Mouse (Mus musculus): Measurements from ENCODE around the gene Tent4b. TPM values are rescaled to one million over a fixed set of nuclear protein-coding genes. Genes with fewer than 3 reads are reported as not detected.

Tent4b gene
- polyA plus RNA-seq, 1 experiment from 2014 or later = 16.0 TPM

DNA sequence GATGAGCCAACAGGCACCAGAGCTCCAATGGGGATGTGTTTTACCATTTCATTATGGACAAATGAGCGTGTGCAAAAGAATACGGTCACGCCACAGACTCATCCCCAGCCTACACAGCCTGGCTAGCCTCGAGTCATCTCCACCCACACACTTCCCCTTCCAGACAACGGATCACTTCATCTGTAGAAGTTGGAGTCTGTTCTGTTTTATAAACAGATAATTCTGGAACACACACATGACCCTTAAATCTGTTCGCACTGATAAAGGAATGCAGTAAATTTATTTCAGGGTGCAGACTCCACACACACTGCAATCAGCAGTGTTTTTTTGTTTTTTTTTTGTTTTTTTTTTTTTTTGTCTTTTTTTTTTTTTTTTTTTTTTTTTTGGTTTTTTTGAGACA is 80.7 kb downstream of the Tent4b start:
- no peak for DNase-seq
- Histone ChIP-seq H3K27me3 (ENCODE audit: control insufficient read depth, insufficient read depth, low read length) (no peaks in the 10 kb centered on the region), H3K4me3 (replicated peaks; ENCODE audit: low read depth, low read length) (no peak overlapping the region), H3K9ac (replicated peaks; ENCODE audit: low read length) (no peak overlapping the region), H3K27ac (replicated peaks; ENCODE audit: low read depth, low read length) (no peak overlapping the region), H3K36me3 (ENCODE audit: control insufficient read depth, insufficient read depth, low read length) (no peaks in the 10 kb centered on the region), H3K9me3 (ENCODE audit: control insufficient read depth, low read length) (no peaks in the 10 kb centered on the region), H3K4me1 (ENCODE audit: control insufficient read depth, insufficient read depth, low read length) (no peaks in the 10 kb centered on the region), H3K4me2 (ENCODE audit: low read length) (no peak overlapping the region)
- 85% methylated on average over 6 of the region's 6 CpGs for WGBS
- ATAC-seq (ENCODE audit: low FRiP score, low TSS enrichment) = no peak

DNA sequence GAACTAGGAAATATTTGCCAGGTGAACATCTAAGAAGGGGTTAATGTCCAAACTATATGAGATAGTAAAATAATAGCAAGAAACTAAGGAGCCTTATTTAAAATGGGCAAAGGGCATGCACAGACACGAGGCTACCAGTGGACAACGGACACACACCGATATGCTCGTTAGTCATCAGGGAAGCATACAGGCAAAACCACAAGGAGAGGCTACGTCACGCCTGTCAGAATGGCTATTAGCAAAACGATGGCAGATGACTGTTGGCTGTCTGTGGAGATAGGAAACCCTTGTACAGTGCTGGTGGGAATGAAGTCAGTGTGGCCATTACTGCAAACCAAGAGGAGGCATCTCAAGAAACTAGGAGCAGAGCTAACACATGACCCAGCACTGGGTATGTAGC is 81.9 kb downstream of the Tent4b start:
- H3K27ac ChIP-seq (replicated peaks; ENCODE audit: low read depth, low read length) = no peak overlapping the region
- no peaks in the 10 kb centered on the region for H3K9me3 ChIP-seq (ENCODE audit: control insufficient read depth, low read length)
- no peak overlapping the region for H3K4me3 ChIP-seq (replicated peaks; ENCODE audit: low read depth, low read length)
- DNase-seq (no peak), ATAC-seq (ENCODE audit: low FRiP score, low TSS enrichment) (no peak)
- H3K36me3 ChIP-seq (ENCODE audit: control insufficient read depth, insufficient read depth, low read length) = no peaks in the 10 kb centered on the region
- 75% methylated on average over 7 of the region's 7 CpGs for WGBS
- no peak overlapping the region for H3K9ac ChIP-seq (replicated peaks; ENCODE audit: low read length)
- no peaks in the 10 kb centered on the region for H3K27me3 ChIP-seq (ENCODE audit: control insufficient read depth, insufficient read depth, low read length)
- no peak overlapping the region for H3K4me2 ChIP-seq (ENCODE audit: low read length)
- no peaks in the 10 kb centered on the region for H3K4me1 ChIP-seq (ENCODE audit: control insufficient read depth, insufficient read depth, low read length)

DNA sequence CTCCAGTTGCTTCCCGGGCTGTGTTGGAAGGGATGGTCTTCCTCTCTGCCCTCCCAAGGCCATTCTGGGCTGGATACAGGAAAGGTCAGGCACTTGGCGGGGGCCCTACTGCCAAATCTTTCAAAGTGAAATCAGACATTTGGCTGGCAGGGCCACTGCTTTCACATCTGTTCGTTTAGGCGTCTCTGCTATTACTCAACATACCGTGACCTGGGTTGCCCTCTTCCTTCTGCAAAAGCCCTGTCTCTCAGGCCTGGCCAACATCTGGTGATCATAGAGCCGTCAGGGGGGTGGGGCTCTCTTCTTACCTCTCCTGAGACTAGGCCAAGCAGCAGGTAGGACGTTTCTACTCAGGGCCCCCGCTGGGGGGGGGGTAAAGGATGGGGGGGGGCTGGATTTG is 83.7 kb downstream of the Tent4b start:
- Histone ChIP-seq H3K4me3 (replicated peaks; ENCODE audit: low read depth, low read length) (no peak overlapping the region), H3K27ac (replicated peaks; ENCODE audit: low read depth, low read length) (no peak overlapping the region), H3K9ac (replicated peaks; ENCODE audit: low read length) (no peak overlapping the region), H3K4me1 (ENCODE audit: control insufficient read depth, insufficient read depth, low read length) (no peaks in the 10 kb centered on the region), H3K9me3 (ENCODE audit: control insufficient read depth, low read length) (no peaks in the 10 kb centered on the region), H3K4me2 (ENCODE audit: low read length) (no peak overlapping the region), H3K36me3 (ENCODE audit: control insufficient read depth, insufficient read depth, low read length) (no peaks in the 10 kb centered on the region), H3K27me3 (ENCODE audit: control insufficient read depth, insufficient read depth, low read length) (no peaks in the 10 kb centered on the region)
- 64% methylated on average over 8 of the region's 8 CpGs for WGBS
- DNase-seq (no peak), ATAC-seq (ENCODE audit: low FRiP score, low TSS enrichment) (no peak)

DNA sequence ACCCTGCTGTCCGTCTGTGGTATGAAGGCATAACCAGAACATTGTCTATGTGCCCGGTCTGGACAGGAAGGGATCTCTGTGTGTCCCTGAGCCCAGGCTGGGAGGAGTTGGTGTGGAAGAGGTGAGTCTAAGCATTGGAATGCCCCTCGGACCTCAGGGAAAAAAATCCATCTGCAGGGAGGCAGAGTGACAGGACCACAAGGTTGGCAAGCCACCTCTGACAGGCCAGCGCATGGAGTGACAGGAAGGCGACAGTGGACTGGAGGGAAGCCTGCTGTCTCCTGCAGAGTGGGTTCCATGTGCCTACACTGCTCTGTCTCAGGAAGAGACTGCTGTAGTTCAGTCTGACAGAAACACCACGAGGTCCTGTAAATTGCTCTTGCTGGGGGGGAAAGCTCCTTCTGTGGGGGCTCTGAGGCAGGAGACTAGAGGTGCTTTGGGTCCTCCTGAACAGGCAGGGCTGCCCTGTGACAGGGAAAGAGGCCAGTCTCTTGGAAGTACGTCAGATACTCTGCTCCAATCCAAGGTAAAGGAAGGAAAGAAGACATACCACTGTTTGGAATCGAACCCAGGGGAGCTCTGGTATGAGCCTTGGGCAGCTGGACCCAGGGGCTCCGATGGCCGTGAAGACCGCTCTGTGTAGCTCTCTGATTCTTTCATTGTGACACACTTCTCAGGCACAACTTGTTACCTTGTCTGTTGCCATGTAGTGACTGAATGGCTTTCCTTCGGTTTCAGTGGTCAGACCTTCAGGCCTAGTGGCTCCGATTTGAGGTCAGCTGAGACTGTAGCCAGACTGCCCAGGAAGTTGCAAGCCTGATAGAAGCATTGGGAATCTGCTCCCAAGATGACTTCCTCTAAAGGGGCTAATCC is 84.5 kb downstream of the Tent4b start:
- ATAC-seq (ENCODE audit: low FRiP score, low TSS enrichment) (no peak), DNase-seq (no peak)
- Histone ChIP-seq H3K4me3 (replicated peaks; ENCODE audit: low read depth, low read length) (no peak overlapping the region), H3K4me2 (ENCODE audit: low read length) (no peak overlapping the region), H3K9ac (replicated peaks; ENCODE audit: low read length) (no peak overlapping the region), H3K27me3 (ENCODE audit: control insufficient read depth, insufficient read depth, low read length) (no peaks in the 10 kb centered on the region), H3K4me1 (ENCODE audit: control insufficient read depth, insufficient read depth, low read length) (no peaks in the 10 kb centered on the region), H3K9me3 (ENCODE audit: control insufficient read depth, low read length) (no peaks in the 10 kb centered on the region), H3K27ac (replicated peaks; ENCODE audit: low read depth, low read length) (no peak overlapping the region), H3K36me3 (ENCODE audit: control insufficient read depth, insufficient read depth, low read length) (no peaks in the 10 kb centered on the region)
- WGBS = 87% methylated on average over 13 of the region's 13 CpGs

DNA sequence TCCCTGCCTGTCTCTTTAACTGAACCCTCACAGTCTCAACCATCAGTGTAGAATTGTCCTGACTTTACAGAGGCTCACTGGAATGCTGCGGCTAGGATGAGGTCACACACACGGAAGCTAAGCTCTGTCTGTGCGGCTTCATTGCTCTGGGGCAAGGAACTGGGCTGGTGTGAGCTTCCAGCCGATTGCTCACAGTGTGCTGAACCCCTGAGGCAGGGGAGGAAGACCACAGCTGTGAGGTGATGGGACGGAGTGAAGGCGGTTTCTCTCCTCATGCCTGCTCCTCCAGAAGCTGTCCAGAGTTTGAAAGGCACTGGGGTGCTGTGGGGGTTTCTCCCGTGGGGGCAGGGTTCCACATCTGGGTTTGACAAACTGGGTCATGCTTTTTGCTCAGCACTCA is 85.7 kb downstream of the Tent4b start:
- no peaks in the 10 kb centered on the region for H3K9me3 ChIP-seq (ENCODE audit: control insufficient read depth, low read length)
- no peak overlapping the region for H3K27ac ChIP-seq (replicated peaks; ENCODE audit: low read depth, low read length)
- DNase-seq (no peak), ATAC-seq (ENCODE audit: low FRiP score, low TSS enrichment) (no peak)
- H3K36me3 ChIP-seq (ENCODE audit: control insufficient read depth, insufficient read depth, low read length) = no peaks in the 10 kb centered on the region
- H3K4me2 ChIP-seq (ENCODE audit: low read length) = no peak overlapping the region
- no peak overlapping the region for H3K9ac ChIP-seq (replicated peaks; ENCODE audit: low read length)
- 67% methylated on average over 7 of the region's 7 CpGs for WGBS
- no peaks in the 10 kb centered on the region for H3K4me1 ChIP-seq (ENCODE audit: control insufficient read depth, insufficient read depth, low read length)
- no peak overlapping the region for H3K4me3 ChIP-seq (replicated peaks; ENCODE audit: low read depth, low read length)
- no peaks in the 10 kb centered on the region for H3K27me3 ChIP-seq (ENCODE audit: control insufficient read depth, insufficient read depth, low read length)

DNA sequence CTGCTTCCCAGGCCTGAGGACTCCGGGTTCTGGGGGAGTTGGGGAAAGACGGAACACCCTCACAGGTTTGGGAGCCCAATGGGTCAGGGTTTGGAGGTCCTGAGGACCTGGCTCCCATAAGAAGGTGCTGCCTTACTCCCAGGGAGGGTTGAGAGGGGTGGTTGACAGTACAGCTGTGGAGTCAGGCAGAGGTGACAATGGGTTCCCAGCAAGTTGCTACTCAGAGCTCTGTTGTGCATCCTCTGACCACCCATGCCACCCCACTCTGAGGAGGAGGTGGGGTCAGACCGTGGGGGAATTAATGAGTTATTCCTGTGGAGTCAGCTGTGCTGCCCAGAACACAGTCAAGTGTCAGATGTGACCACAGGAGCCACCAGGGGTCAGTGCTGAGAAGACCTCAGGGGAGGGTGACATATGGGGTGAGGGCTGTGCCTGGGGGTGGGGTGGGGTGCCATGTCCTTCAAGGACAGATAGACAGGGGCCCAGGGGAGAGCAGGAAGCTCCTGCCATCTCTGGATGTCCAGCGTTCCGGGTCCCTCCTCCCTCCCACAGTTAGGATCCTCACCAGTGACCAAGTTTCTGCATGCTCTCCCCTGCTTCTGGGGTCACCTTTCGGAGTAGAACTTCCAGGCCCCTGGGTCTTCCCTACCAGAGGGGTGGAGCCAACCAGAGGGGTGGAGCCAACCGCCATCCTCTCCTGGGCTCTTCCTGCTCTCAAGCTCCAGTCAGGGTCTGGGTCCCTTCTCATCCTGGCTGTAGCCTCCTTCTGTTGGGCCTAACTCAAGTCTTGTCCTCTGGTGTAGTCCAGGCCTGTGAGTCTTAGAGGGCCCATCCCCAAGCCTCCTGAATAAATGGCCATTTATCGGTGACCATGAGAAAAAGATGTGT is 86.7 kb downstream of the Tent4b start:
- no peak overlapping the region for H3K4me3 ChIP-seq (replicated peaks; ENCODE audit: low read depth, low read length)
- H3K9me3 ChIP-seq (ENCODE audit: control insufficient read depth, low read length) = no peaks in the 10 kb centered on the region
- H3K4me1 ChIP-seq (ENCODE audit: control insufficient read depth, insufficient read depth, low read length) = no peaks in the 10 kb centered on the region
- H3K27me3 ChIP-seq (ENCODE audit: control insufficient read depth, insufficient read depth, low read length) = no peaks in the 10 kb centered on the region
- no peak overlapping the region for H3K4me2 ChIP-seq (ENCODE audit: low read length)
- ATAC-seq (ENCODE audit: low FRiP score, low TSS enrichment) = no peak; the same call in 1 of the 2 replicates
- no peak overlapping the region for H3K27ac ChIP-seq (replicated peaks; ENCODE audit: low read depth, low read length)
- H3K9ac ChIP-seq (replicated peaks; ENCODE audit: low read length) = no peak overlapping the region
- no peak for DNase-seq
- WGBS = 82% methylated on average over 8 of the region's 8 CpGs
- H3K36me3 ChIP-seq (ENCODE audit: control insufficient read depth, insufficient read depth, low read length) = no peaks in the 10 kb centered on the region

DNA sequence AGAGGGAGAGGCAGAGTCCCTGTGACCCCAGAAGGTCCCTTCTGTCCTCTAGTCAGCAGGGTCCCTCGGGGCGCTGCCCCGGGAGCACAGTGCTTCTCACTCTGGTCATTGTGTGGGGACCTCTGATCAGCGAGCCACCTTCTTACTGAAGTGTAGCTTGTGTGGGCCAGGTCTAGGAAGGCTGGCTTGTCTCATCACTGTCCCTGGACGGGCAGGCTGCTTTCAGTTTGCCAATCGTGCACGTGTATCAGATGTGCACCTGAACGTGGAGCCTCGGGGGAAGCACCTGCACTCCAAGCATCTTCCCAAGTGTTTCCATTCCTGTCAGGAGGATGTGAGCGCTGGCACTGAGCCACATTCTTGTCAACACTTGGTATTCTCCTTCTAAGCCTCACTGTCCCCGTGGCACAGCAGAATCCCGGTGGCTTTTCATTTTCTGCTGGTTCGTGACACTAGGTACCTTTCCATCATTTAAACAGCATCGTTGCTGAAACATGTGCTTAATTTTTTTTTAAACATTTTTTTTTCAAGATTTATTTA is 87.5 kb downstream of the Tent4b start:
- ATAC-seq (ENCODE audit: low FRiP score, low TSS enrichment) (no peak), DNase-seq (no peak)
- H3K9me3 ChIP-seq (ENCODE audit: control insufficient read depth, low read length) = no peaks in the 10 kb centered on the region
- no peaks in the 10 kb centered on the region for H3K36me3 ChIP-seq (ENCODE audit: control insufficient read depth, insufficient read depth, low read length)
- H3K9ac ChIP-seq (replicated peaks; ENCODE audit: low read length) = no peak overlapping the region
- no peak overlapping the region for H3K4me2 ChIP-seq (ENCODE audit: low read length)
- no peaks in the 10 kb centered on the region for H3K27me3 ChIP-seq (ENCODE audit: control insufficient read depth, insufficient read depth, low read length)
- WGBS = 86% methylated on average over 14 of the region's 14 CpGs
- no peaks in the 10 kb centered on the region for H3K4me1 ChIP-seq (ENCODE audit: control insufficient read depth, insufficient read depth, low read length)
- H3K4me3 ChIP-seq (replicated peaks; ENCODE audit: low read depth, low read length) = no peak overlapping the region
- H3K27ac ChIP-seq (replicated peaks; ENCODE audit: low read depth, low read length) = no peak overlapping the region

DNA sequence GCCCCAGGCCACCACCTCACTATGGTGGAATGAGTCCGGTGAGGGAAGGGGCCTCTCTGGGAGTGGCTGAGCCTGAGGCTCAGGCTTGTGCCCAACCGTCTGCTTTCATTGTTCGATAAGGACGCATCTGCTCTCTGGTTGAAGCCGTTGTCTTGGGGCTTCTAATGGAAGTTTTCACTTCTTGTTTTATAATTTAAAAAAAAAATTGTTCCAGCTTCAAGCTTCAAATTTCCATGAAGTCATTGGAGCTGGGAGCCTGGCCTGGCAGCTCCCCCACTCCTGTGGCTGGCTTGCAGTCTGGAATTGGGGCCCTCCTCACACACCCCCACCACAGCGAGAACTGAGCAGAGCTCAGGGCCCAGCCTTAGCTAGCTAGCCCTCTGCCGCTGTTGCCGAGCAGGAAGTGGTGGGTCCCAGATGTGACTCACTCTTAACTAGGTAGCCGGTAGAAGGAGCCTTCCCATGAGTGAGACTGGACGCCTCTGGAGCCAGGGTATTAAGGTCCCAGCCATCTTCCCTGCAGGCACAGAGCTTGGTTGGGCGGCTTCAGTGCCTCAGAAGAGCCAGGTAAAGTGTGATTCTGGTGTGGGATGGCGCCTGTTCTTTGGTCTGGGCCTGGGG is 89.7 kb downstream of the Tent4b start:
- DNase-seq (no peak), ATAC-seq (ENCODE audit: low FRiP score, low TSS enrichment) (no peak)
- no peaks in the 10 kb centered on the region for H3K9me3 ChIP-seq (ENCODE audit: control insufficient read depth, low read length)
- no peaks in the 10 kb centered on the region for H3K36me3 ChIP-seq (ENCODE audit: control insufficient read depth, insufficient read depth, low read length)
- WGBS = 74% methylated on average over 12 of the region's 12 CpGs
- H3K4me2 ChIP-seq (ENCODE audit: low read length) = no peak overlapping the region
- no peak overlapping the region for H3K4me3 ChIP-seq (replicated peaks; ENCODE audit: low read depth, low read length)
- no peak overlapping the region for H3K9ac ChIP-seq (replicated peaks; ENCODE audit: low read length)
- no peaks in the 10 kb centered on the region for H3K4me1 ChIP-seq (ENCODE audit: control insufficient read depth, insufficient read depth, low read length)
- H3K27ac ChIP-seq (replicated peaks; ENCODE audit: low read depth, low read length) = no peak overlapping the region
- no peaks in the 10 kb centered on the region for H3K27me3 ChIP-seq (ENCODE audit: control insufficient read depth, insufficient read depth, low read length)
